Mouse (Mus musculus) small intestine, adult 2 months (tissue): ENCODE measurements around the gene Hoga1.

Source experiments
- CTCF ChIP-seq: fragments of 200-500 bp; IDR thresholded peaks from 2 replicates; pipeline ENCODE4 v1.5.1; 2012; ENCODE audit warnings: low read depth, mild to moderate bottlenecking, control low read depth, inconsistent platforms, low read length, moderate library complexity, mixed read lengths; ENCODE audit not compliant: insufficient replicate concordance, insufficient read length; ENCODE audit errors: extremely low read depth
- POLR2A ChIP-seq: fragments of 200-500 bp; IDR thresholded peaks from 2 replicates; pipeline ENCODE4 v1.6.1; 2012; ENCODE audit warnings: low read depth, mild to moderate bottlenecking, control low read depth, inconsistent platforms, low read length, moderate library complexity

- no peak for TF ChIP-seq CTCF
- TF ChIP-seq POLR2A = no peak
These were observed 30.6 kb downstream of the Hoga1 start for GRCm38 (mm10) chr19:42075992-42076391.
